Mouse (Mus musculus) lung, embryonic 16.5 days (tissue): Measurements from ENCODE around the gene Disp2. TPM values are rescaled to one million over a fixed set of nuclear protein-coding genes. Genes with fewer than 3 reads are reported as not detected.

ENCODE experiments used
- ATAC-seq: fragments of 200-750 bp; cut with Nextera tagmentation; 2 replicates; pipeline ENCODE4 v1.8.0; 2017; ENCODE audit warnings: low read depth, mild to moderate bottlenecking, moderate library complexity
- H3K27ac ChIP-seq: fragments of 300-500 bp; sonication (generic); 2 replicates; pipeline ENCODE4 v1.5.1; 2014; ENCODE audit warnings: mild to moderate bottlenecking, control low read depth, low read length
- H3K27me3 ChIP-seq: fragments of 300-500 bp; sonication (generic); 2 replicates; pipeline ENCODE4 v1.6.1; 2014; ENCODE audit warnings: low read depth, low read length, mixed read lengths; ENCODE audit not compliant: control insufficient read depth, insufficient read depth
- H3K36me3 ChIP-seq: fragments of 300-500 bp; sonication (generic); 2 replicates; pipeline ENCODE4 v1.6.1; 2014; ENCODE audit warnings: low read length; ENCODE audit not compliant: control insufficient read depth, insufficient read depth
- H3K4me1 ChIP-seq: fragments of 300-500 bp; sonication (generic); replicated peaks from 2 replicates; pipeline ENCODE4 v1.6.1; 2014; ENCODE audit warnings: low read length, mixed read lengths; ENCODE audit not compliant: control insufficient read depth, insufficient read depth
- H3K4me2 ChIP-seq: fragments of 300-500 bp; sonication (generic); 2 replicates; pipeline ENCODE4 v1.6.1; 2014; ENCODE audit warnings: low read depth, low read length, control low read depth
- H3K4me3 ChIP-seq: fragments of 300-500 bp; sonication (generic); 2 replicates; pipeline ENCODE4 v1.5.1; 2014; ENCODE audit warnings: mild to moderate bottlenecking, low read length, control low read depth
- H3K9ac ChIP-seq: fragments of 300-500 bp; sonication (generic); 2 replicates; pipeline ENCODE4 v1.6.1; 2014; ENCODE audit warnings: low read length, control low read depth
- H3K9me3 ChIP-seq: fragments of 300-500 bp; sonication (generic); 2 replicates; pipeline ENCODE4 v1.6.1; 2016; ENCODE audit warnings: low read length; ENCODE audit not compliant: control insufficient read depth
- WGBS: fragments of 180-500 bp; shearing (Covaris S2); extraction: QIAGEN DNeasy Blood & Tissue Kit; methylation state at CpG from one replicate; pipeline ENCODE4 v1.1.7; 2014; 5-methylcytosine and 5-hydroxymethylcytosine counted together
- polyA plus RNA-seq: library from polyadenylated mRNA; unstranded; fragments of >200 nt; fragmentation: Nextera tagmentation; extraction: Ambion mirVana; gene quantifications from 2 replicates; pipeline ENCODE4 v1.2.1, GENCODE M21; 2015

Gene Disp2
- polyA plus RNA-seq, 1 experiment from 2014 or later, result 0.65 TPM

GRCm38 (mm10) chr2:118755407-118755806 is 24.1 kb upstream of the Disp2 start:
- no peak overlapping the region for H3K4me2 ChIP-seq
- no peak for ATAC-seq
- H3K27me3 ChIP-seq, result no peaks in the 10 kb centered on the region
- H3K36me3 ChIP-seq, result no peaks in the 10 kb centered on the region
- H3K27ac ChIP-seq, result no peak overlapping the region
- no peak overlapping the region for H3K9ac ChIP-seq
- WGBS, result 73% methylated on average over 6 of the region's 6 CpGs
- H3K4me3 ChIP-seq, result no peak overlapping the region
- H3K9me3 ChIP-seq, result no peaks in the 10 kb centered on the region
- peaks cover 9% of the 10 kb centered on the region for H3K4me1 ChIP-seq

DNA sequence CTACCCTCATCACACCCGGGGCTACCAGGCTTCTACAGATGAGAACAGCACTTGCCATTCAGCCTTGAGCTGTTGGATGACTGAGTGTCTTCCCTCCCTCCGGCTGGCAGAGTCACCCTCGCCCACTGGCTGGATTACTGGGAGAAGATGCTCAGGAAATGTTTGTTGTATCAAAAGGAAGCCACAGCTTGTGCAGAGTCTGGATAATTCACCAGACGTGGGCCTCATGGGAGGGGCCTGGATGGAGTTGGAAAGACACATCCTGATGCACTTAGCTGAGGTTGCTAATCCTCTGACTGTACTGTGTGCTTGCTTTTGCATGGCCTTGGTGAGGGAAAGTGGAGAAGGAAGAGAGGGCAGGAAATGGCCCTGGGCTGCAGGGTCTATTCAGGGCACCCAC is 23.4 kb upstream of the Disp2 start:
- no peak overlapping the region for H3K4me2 ChIP-seq
- H3K27ac ChIP-seq, result no peak overlapping the region
- H3K9me3 ChIP-seq, result no peaks in the 10 kb centered on the region
- no peak overlapping the region for H3K9ac ChIP-seq
- no peaks in the 10 kb centered on the region for H3K36me3 ChIP-seq
- no peak for ATAC-seq
- no peak overlapping the region for H3K4me3 ChIP-seq
- peaks cover 12% of the 10 kb centered on the region for H3K4me1 ChIP-seq
- 70% methylated on average over 4 of the region's 4 CpGs for WGBS
- no peaks in the 10 kb centered on the region for H3K27me3 ChIP-seq

DNA sequence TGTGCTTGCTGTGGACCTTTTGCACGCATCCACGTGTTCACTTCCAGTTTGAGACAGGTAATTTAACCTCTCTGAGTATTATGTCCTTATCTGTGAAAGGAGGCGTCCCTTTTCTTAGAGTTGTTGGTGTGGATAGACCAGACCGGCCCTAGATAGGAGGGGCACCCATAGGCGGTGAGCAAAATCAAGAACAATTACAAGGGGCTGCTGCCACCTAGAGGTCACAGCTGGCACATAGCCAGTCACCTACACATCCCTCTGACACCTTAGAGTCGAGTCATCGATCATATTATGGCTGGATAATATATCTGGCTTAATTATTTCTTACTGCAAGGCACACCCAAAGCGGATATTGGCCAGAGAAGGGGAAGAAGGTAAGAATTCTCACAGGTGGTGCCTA is 19.7 kb upstream of the Disp2 start:
- 15% methylated on average over 8 of the region's 8 CpGs for WGBS
- H3K9me3 ChIP-seq, result no peaks in the 10 kb centered on the region
- no peaks in the 10 kb centered on the region for H3K27me3 ChIP-seq
- ATAC-seq, result no peak
- H3K4me2 ChIP-seq, result no peak overlapping the region
- no peak overlapping the region for H3K4me3 ChIP-seq
- peaks cover 37% of the 10 kb centered on the region for H3K4me1 ChIP-seq
- H3K9ac ChIP-seq, result no peak overlapping the region
- no peaks in the 10 kb centered on the region for H3K36me3 ChIP-seq
- H3K27ac ChIP-seq, result no peak overlapping the region

DNA sequence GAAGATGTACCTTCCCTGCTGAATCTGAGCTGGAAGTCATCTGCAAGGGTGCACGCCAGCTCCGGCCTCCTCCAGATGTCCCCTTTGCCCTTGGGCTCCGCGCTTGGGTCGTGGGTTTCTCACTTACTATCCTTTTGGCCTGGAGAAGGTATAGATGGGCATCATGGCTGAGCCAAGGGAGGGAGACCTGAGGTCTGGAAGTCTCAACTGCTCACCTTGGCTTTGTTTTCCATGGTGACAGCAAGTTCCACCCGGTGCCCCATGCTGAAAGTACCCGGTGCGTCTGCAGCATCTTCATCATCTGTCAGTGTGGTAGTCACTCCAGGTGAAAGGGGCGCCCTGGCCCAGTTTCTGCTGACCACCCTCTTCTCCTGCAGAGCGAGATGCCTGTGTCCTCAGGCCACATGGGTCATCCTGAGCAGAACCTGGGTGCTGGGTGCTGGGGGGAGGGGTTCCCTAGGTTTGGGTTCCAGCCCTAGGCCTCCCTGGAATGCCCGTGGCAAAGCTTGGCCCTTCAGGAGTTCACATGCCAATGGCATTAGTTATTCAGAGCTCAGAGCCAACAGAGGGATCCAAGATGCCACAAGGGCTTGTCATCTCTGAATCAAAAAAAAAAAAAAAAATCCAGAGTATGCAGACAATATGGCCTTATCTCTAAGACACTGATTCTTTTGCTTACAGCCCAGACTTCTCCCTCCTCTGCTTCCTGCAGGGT is 19.1 kb upstream of the Disp2 start:
- H3K4me1 ChIP-seq, result peaks cover 37% of the 10 kb centered on the region
- WGBS, result 76% methylated on average over 11 of the region's 11 CpGs
- no peaks in the 10 kb centered on the region for H3K9me3 ChIP-seq
- no peak overlapping the region; the same call in 1 of the 2 replicates for H3K9ac ChIP-seq
- no peaks in the 10 kb centered on the region for H3K36me3 ChIP-seq
- no peak overlapping the region for H3K27ac ChIP-seq
- H3K27me3 ChIP-seq, result no peaks in the 10 kb centered on the region
- ATAC-seq, result no peak
- no peak overlapping the region for H3K4me3 ChIP-seq
- no peak overlapping the region for H3K4me2 ChIP-seq

DNA sequence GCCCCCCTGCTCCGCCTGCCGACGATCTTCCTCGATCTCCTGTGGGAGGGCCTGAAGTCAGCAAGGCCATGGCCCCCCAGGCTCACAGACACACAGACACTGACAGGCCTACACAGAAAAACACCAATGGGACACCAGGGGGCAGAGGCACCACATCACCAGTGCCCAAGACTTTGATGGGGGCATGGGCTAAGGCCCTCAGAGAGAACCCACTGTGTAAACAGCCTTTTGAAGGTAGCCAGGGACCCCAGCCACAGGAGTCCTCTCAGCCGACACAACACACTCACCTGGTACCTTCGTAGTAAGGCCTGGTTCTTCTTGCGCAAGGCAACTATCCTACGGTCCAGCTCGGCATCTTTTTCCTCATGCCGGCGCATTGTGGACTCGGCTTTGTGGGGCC is 18.2 kb upstream of the Disp2 start:
- Histone ChIP-seq H3K36me3 (no peaks in the 10 kb centered on the region), H3K4me2 (peak overlapping the region; percentile 61), H3K4me3 (no peak overlapping the region; the same call in 1 of the 2 replicates), H3K27ac (peak overlapping the region; percentile 98), H3K27me3 (no peaks in the 10 kb centered on the region), H3K9ac (peak overlapping the region; percentile 68), H3K9me3 (no peaks in the 10 kb centered on the region), H3K4me1 (peaks cover 37% of the 10 kb centered on the region)
- ATAC-seq, result no peak
- 78% methylated on average over 12 of the region's 12 CpGs for WGBS

DNA sequence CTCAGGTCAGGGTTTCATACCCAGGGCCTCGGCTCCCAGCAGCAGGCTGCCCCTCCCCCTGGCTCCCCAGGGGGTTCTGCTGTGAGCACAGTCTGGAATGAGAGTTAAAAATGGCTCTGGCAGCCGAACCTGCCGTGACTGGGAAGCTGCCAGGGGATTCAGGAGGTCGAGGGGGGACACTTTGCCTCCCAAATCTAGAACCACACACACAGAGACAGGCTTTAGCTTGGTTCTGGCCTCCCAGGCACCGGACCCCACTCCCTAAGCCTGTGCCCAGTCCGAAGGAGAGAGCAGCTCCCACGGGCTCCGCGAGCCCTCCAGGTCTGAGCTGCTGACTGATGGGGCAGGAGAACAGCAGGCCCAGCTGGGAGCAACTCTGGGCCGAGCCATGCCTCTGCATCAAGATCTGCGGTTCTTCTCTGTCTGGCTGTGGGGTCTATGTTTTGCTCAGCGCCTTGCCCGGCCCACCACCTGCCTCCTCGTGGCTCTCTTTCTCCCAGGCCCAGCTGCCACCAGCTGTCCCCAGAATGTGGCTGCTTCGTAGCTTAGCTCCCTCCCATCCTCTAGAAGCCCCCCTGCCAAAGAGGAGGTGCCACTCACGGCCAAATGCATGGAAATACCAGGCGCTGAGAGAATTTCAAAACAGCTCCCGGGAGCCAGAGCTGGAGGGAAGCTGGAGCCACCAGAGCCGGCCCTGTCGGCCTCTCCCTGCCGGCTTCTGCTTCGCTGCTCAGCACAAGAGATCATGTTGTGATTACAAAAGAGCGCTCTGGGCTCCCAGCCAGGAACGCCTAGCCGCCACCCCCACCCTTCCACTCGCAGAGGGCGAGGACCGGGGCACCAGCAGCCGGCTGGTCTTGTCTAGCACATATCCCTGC is 17.4 kb upstream of the Disp2 start, which contains the start of gene Ccdc9b:
Gene Ccdc9b (minus strand): TSS at position 756 of the 878 bp plus-strand sequence.
- Histone ChIP-seq H3K9ac (peak within 1 kb of the TSS; percentile 68), H3K4me1 (peaks cover 37% of the 10 kb centered on the region), H3K4me3 (peak within 1 kb of the TSS; percentile 38), H3K4me2 (peak within 1 kb of the TSS; percentile 61), H3K36me3 (no peaks in the 10 kb centered on the region), H3K27ac (peak within 1 kb of the TSS; percentile 98), H3K27me3 (no peaks in the 10 kb centered on the region), H3K9me3 (no peaks in the 10 kb centered on the region)
- 5% methylated on average over 29 of the region's 29 CpGs for WGBS
- peak; percentile 92 for ATAC-seq

DNA sequence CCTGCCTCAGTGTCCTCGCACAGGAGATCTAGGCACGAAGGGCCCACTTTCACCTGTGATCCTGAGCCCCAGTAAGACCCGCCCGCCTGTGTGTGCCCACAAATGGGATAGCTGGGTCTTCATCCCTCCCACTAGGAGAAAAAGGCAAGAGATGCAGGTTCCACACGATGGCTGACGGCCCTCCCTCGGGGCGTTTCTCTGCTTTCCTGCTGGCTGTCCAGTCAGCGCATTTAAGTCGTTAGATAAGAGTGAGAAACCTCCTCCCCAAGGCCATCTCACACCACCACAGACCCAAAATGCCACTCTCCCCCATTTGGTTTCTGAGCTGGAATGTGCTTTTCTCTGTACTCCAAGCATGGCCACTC is 16.8 kb upstream of the Disp2 start:
- H3K4me2 ChIP-seq, result peak overlapping the region; percentile 61
- peak overlapping the region; percentile 98 for H3K27ac ChIP-seq
- H3K4me1 ChIP-seq, result peaks cover 37% of the 10 kb centered on the region
- ATAC-seq, result peak; percentile 19; the same call in 1 of the 2 replicates
- H3K9ac ChIP-seq, result peak overlapping the region; percentile 68
- no peaks in the 10 kb centered on the region for H3K36me3 ChIP-seq
- H3K9me3 ChIP-seq, result no peaks in the 10 kb centered on the region
- peak overlapping the region; percentile 19 for H3K4me3 ChIP-seq
- 7% methylated on average over 10 of the region's 10 CpGs for WGBS
- H3K27me3 ChIP-seq, result no peaks in the 10 kb centered on the region

GRCm38 (mm10) chr2:118763469-118763868 is 16.1 kb upstream of the Disp2 start:
- Histone ChIP-seq H3K27ac (peak overlapping the region; percentile 98), H3K9me3 (no peaks in the 10 kb centered on the region)
- 0 out of 2 replicates have a peak, but pooled peaks have one; percentile 2 for ATAC-seq

More at GRCm38 (mm10) chr2:118763469-118763868, 16.1 kb upstream of the Disp2 start:
- no peaks in the 10 kb centered on the region for H3K27me3 ChIP-seq
- WGBS, result 53% methylated on average over 7 of the region's 7 CpGs
- H3K4me3 ChIP-seq, result no peak overlapping the region
- peaks cover 37% of the 10 kb centered on the region for H3K4me1 ChIP-seq
- H3K36me3 ChIP-seq, result no peaks in the 10 kb centered on the region
- no peak overlapping the region for H3K4me2 ChIP-seq
- peak overlapping the region; percentile 21 for H3K9ac ChIP-seq
